Mouse (Mus musculus): Measurements from ENCODE around the gene Exosc7. TPM values are rescaled to one million over a fixed set of nuclear protein-coding genes. Genes with fewer than 3 reads are reported as not detected.

Gene Exosc7
- 10 to 100 TPM; 37.9 to 49.7 TPM for total RNA-seq (2021)
- long read RNA-seq, transcript Exosc7-201 (8 exons, 1,053 nt), result major isoform, 55 of 66 reads
- long read RNA-seq, partial matches to known transcripts, result 3 of 66 reads
- long read RNA-seq, other reads (novel, unspliced or antisense), result 8 of 66 reads

GRCm38 (mm10) chr9:123112805-123113521, at the start of gene Exosc7, which contains the start of gene Zdhhc3:
Gene Exosc7 (plus strand): TSS chr9:123113215.
Gene Zdhhc3 (minus strand): TSS chr9:123113205.
- peak; percentile 87 to 91 for DNase-seq (ENCODE audit: low spot score in 2 of 2)

- no peak for DNase-seq (ENCODE audit: low spot score in 2 of 2)
These were observed 33.9 kb upstream of the Exosc7 start for GRCm38 (mm10) chr9:123079149-123079548.

GRCm38 (mm10) chr9:123080355-123080754, 32.7 kb upstream of the Exosc7 start:
- DNase-seq (ENCODE audit: low spot score in 2 of 2), result no peak

GRCm38 (mm10) chr9:123080796-123081195, 32.2 kb upstream of the Exosc7 start:
- DNase-seq (ENCODE audit: low spot score in 2 of 2), result no peak

GRCm38 (mm10) chr9:123085373-123085772, 27.6 kb upstream of the Exosc7 start:
- no peak for DNase-seq (ENCODE audit: low spot score in 2 of 2)

GRCm38 (mm10) chr9:123087558-123087957, 25.5 kb upstream of the Exosc7 start:
- no peak for DNase-seq (ENCODE audit: low spot score in 2 of 2)

GRCm38 (mm10) chr9:123090844-123091243, 22.2 kb upstream of the Exosc7 start:
- no peak for DNase-seq (ENCODE audit: low spot score in 2 of 2)

- no peak for DNase-seq (ENCODE audit: low spot score in 2 of 2)
These were observed 13.2 kb upstream of the Exosc7 start for GRCm38 (mm10) chr9:123099631-123100455.

GRCm38 (mm10) chr9:123103425-123103824, 9.6 kb upstream of the Exosc7 start:
- DNase-seq (ENCODE audit: low spot score in 2 of 2), result no peak

- no peak for DNase-seq (ENCODE audit: low spot score in 2 of 2)
These were observed 8.7 kb upstream of the Exosc7 start for GRCm38 (mm10) chr9:123104362-123104761.

GRCm38 (mm10) chr9:123107186-123107585, 5.8 kb upstream of the Exosc7 start:
- DNase-seq (ENCODE audit: low spot score in 2 of 2), result no peak

- DNase-seq (ENCODE audit: low spot score in 2 of 2), result no peak
These were observed 3.8 kb upstream of the Exosc7 start for GRCm38 (mm10) chr9:123109188-123109587.

GRCm38 (mm10) chr9:123111751-123112221, 1.2 kb upstream of the Exosc7 start:
- DNase-seq (ENCODE audit: low spot score in 2 of 2), result no peak

GRCm38 (mm10) chr9:123113931-123114330, 916 bp downstream of the Exosc7 start:
- no peak for DNase-seq (ENCODE audit: low spot score in 2 of 2)

- no peak for DNase-seq (ENCODE audit: low spot score in 2 of 2)
These were observed 2.6 kb downstream of the Exosc7 start for GRCm38 (mm10) chr9:123115566-123115965.

GRCm38 (mm10) chr9:123123017-123123416, 10.0 kb downstream of the Exosc7 start:
- DNase-seq (ENCODE audit: low spot score in 2 of 2), result no peak

- no peak for DNase-seq (ENCODE audit: low spot score in 2 of 2)
These were observed 10.8 kb downstream of the Exosc7 start for GRCm38 (mm10) chr9:123123571-123124412.

GRCm38 (mm10) chr9:123124413-123124981, 11.5 kb downstream of the Exosc7 start:
- no peak for DNase-seq (ENCODE audit: low spot score in 2 of 2)

- DNase-seq (ENCODE audit: low spot score in 2 of 2), result no peak
These were observed 14.6 kb downstream of the Exosc7 start for GRCm38 (mm10) chr9:123127663-123128062.

- DNase-seq (ENCODE audit: low spot score in 2 of 2), result no peak
These were observed 20.0 kb downstream of the Exosc7 start for GRCm38 (mm10) chr9:123132994-123133393.
